Mouse (Mus musculus) midbrain, postnatal 0 days (tissue): ENCODE measurements around the gene Cps1. TPM values are rescaled to one million over a fixed set of nuclear protein-coding genes. Genes with fewer than 3 reads are reported as not detected.
A peak's percentile ranks its signal among the peaks of the same experiment; 100 is the strongest.

Experiments
- ATAC-seq: fragments of 200-750 bp; cut with Nextera tagmentation; 2 replicates; pipeline ENCODE4 v1.8.0; 2017; ENCODE audit warnings: moderate number of reproducible peaks, mild to moderate bottlenecking, moderate TSS enrichment, moderate library complexity; ENCODE audit not compliant: low FRiP score
- DNase-seq: peaks from one replicate; pipeline ENCODE4 v3.0.0-alpha.2; 2015; ENCODE audit warnings: low spot score
- H3K27ac ChIP-seq: fragments of 300-500 bp; sonication (generic); 2 replicates; pipeline ENCODE4 v1.5.1; 2014; ENCODE audit warnings: low read depth, mild to moderate bottlenecking, low read length, mixed read lengths
- H3K27me3 ChIP-seq: fragments of 300-500 bp; sonication (generic); 2 replicates; pipeline ENCODE4 v1.6.1; 2014; ENCODE audit warnings: low read length, control low read depth, mixed read lengths; ENCODE audit not compliant: insufficient read depth
- H3K36me3 ChIP-seq: fragments of 300-500 bp; sonication (generic); 2 replicates; pipeline ENCODE4 v1.6.1; 2014; ENCODE audit warnings: low read length, control low read depth, mixed read lengths; ENCODE audit not compliant: insufficient read depth
- H3K4me1 ChIP-seq: fragments of 300-500 bp; sonication (generic); 2 replicates; pipeline ENCODE4 v1.6.1; 2014; ENCODE audit warnings: mild to moderate bottlenecking, control low read depth, antibody characterized with exemption, low read length, mixed read lengths; ENCODE audit not compliant: insufficient read depth
- H3K4me2 ChIP-seq: fragments of 300-500 bp; sonication (generic); 2 replicates; pipeline ENCODE4 v1.6.1; 2014; ENCODE audit warnings: low read depth, mild to moderate bottlenecking, low read length, mixed read lengths; ENCODE audit not compliant: poor library complexity, severe bottlenecking
- H3K4me3 ChIP-seq: fragments of 300-500 bp; sonication (generic); 2 replicates; pipeline ENCODE4 v1.5.1; 2014; ENCODE audit warnings: low read depth, mild to moderate bottlenecking, low read length, moderate library complexity
- H3K9ac ChIP-seq: fragments of 300-500 bp; sonication (generic); replicated peaks from 2 replicates; pipeline ENCODE4 v1.6.1; 2014; ENCODE audit warnings: mild to moderate bottlenecking, low read length, moderate library complexity, mixed read lengths; ENCODE audit not compliant: poor library complexity, severe bottlenecking
- H3K9me3 ChIP-seq: fragments of 300-500 bp; sonication (generic); 2 replicates; pipeline ENCODE4 v1.6.1; 2016; ENCODE audit warnings: low read length, control low read depth
- CTCF ChIP-seq: IDR thresholded peaks from 2 replicates; pipeline ENCODE4 v1.5.1; 2016; ENCODE audit warnings: antibody characterized with exemption, mild to moderate bottlenecking
- WGBS: fragments of 180-500 bp; shearing (Covaris S2); extraction: QIAGEN DNeasy Blood & Tissue Kit; methylation state at CpG from one replicate; pipeline ENCODE4 v1.1.7; 2014; 5-methylcytosine and 5-hydroxymethylcytosine counted together
- polyA plus RNA-seq: library from polyadenylated mRNA; unstranded; fragments of >200 nt; fragmentation: Nextera tagmentation; extraction: Ambion mirVana; gene quantifications from 2 replicates; pipeline ENCODE4 v1.2.1, GENCODE M21; 2015
- total RNA-seq: library from RNA; depleted of rRNA; stranded (reverse); fragments of >200 nt; gene quantifications from 2 replicates; pipeline ENCODE4 v1.2.3, GENCODE M21; 2014

The Cps1 gene
- total and polyA plus RNA-seq, 2 experiments from 2014 or later, result 0.33 to 0.37 TPM

- no peak overlapping the region for H3K4me3 ChIP-seq
- DNase-seq (peak; percentile 4), ATAC-seq (no peak)
- TF ChIP-seq CTCF, result no peak
- WGBS, result 58% methylated on average over 12 of the region's 12 CpGs
- no peak overlapping the region for H3K4me2 ChIP-seq
- H3K27me3 ChIP-seq, result no peaks in the 10 kb centered on the region
- H3K27ac ChIP-seq, result no peak overlapping the region
- H3K36me3 ChIP-seq, result no peaks in the 10 kb centered on the region
- no peak overlapping the region for H3K9ac ChIP-seq
- H3K9me3 ChIP-seq, result no peaks in the 10 kb centered on the region
- no peaks in the 10 kb centered on the region for H3K4me1 ChIP-seq
These were observed 19.2 kb upstream of the Cps1 start for GRCm38 (mm10) chr1:67103476-67104248.

- H3K4me2 ChIP-seq, result no peak overlapping the region
- no peak overlapping the region for H3K4me3 ChIP-seq
- H3K9me3 ChIP-seq, result no peaks in the 10 kb centered on the region
- ATAC-seq (no peak), DNase-seq (no peak)
- no peak overlapping the region for H3K27ac ChIP-seq
- no peak for TF ChIP-seq CTCF
- no peaks in the 10 kb centered on the region for H3K36me3 ChIP-seq
- H3K9ac ChIP-seq, result no peak overlapping the region
- no peaks in the 10 kb centered on the region for H3K27me3 ChIP-seq
- 92% methylated on average over 3 of the region's 3 CpGs for WGBS
- H3K4me1 ChIP-seq, result no peaks in the 10 kb centered on the region
These were observed 11.1 kb upstream of the Cps1 start for GRCm38 (mm10) chr1:67111621-67112298.

- Histone ChIP-seq H3K9ac (no peak overlapping the region), H3K36me3 (no peaks in the 10 kb centered on the region), H3K27ac (no peak overlapping the region), H3K9me3 (no peaks in the 10 kb centered on the region), H3K4me2 (no peak overlapping the region), H3K4me1 (no peaks in the 10 kb centered on the region), H3K27me3 (no peaks in the 10 kb centered on the region), H3K4me3 (no peak overlapping the region)
- DNase-seq, result no peak
- WGBS, result 76% methylated on average over 7 of the region's 7 CpGs
- no peak for ATAC-seq
- TF ChIP-seq CTCF, result no peak
These were observed 9.3 kb upstream of the Cps1 start for GRCm38 (mm10) chr1:67113343-67114030.

GRCm38 (mm10) chr1:67116571-67116970 is 6.3 kb upstream of the Cps1 start:
- H3K4me1 ChIP-seq, result no peaks in the 10 kb centered on the region
- H3K4me3 ChIP-seq, result no peak overlapping the region
- no peaks in the 10 kb centered on the region for H3K9me3 ChIP-seq
- no peak overlapping the region for H3K4me2 ChIP-seq
- H3K27ac ChIP-seq, result no peak overlapping the region
- TF ChIP-seq CTCF, result no peak
- H3K27me3 ChIP-seq, result no peaks in the 10 kb centered on the region
- H3K36me3 ChIP-seq, result no peaks in the 10 kb centered on the region
- no peak for ATAC-seq
- no peak for DNase-seq
- WGBS, result 88% methylated on average over 8 of the region's 8 CpGs
- H3K9ac ChIP-seq, result no peak overlapping the region

GRCm38 (mm10) chr1:67117778-67118177 is 5.0 kb upstream of the Cps1 start:
- no peaks in the 10 kb centered on the region for H3K9me3 ChIP-seq
- no peaks in the 10 kb centered on the region for H3K36me3 ChIP-seq
- no peak overlapping the region for H3K27ac ChIP-seq
- H3K4me1 ChIP-seq, result no peaks in the 10 kb centered on the region
- H3K9ac ChIP-seq, result no peak overlapping the region
- no peak overlapping the region for H3K4me3 ChIP-seq
- 90% methylated on average over 6 of the region's 6 CpGs for WGBS
- DNase-seq (no peak), ATAC-seq (no peak)
- no peak for TF ChIP-seq CTCF
- H3K27me3 ChIP-seq, result no peaks in the 10 kb centered on the region
- H3K4me2 ChIP-seq, result no peak overlapping the region

GRCm38 (mm10) chr1:67125433-67125832 is 2.6 kb downstream of the Cps1 start:
- 94% methylated on average over 2 of the region's 2 CpGs for WGBS
- Histone ChIP-seq H3K9ac (no peak overlapping the region), H3K4me1 (no peaks in the 10 kb centered on the region), H3K4me3 (no peak overlapping the region), H3K27ac (no peak overlapping the region), H3K36me3 (no peaks in the 10 kb centered on the region), H3K9me3 (no peaks in the 10 kb centered on the region), H3K4me2 (no peak overlapping the region), H3K27me3 (no peaks in the 10 kb centered on the region)
- DNase-seq, result no peak
- ATAC-seq, result no peak
- TF ChIP-seq CTCF, result no peak
